Mouse (Mus musculus) cerebellum, adult 11 months (tissue): Measurements from ENCODE around the gene P2ry12.

Source experiments
- DNase-seq: peaks from one replicate; pipeline ENCODE4 v3.0.0; 2022

The P2ry12 gene

GRCm38 (mm10) chr3:59181134-59181533, 81.5 kb downstream of the P2ry12 start:
- peak; percentile 20 for DNase-seq

- DNase-seq = peak; percentile 72
Observed at GRCm38 (mm10) chr3:59176871-59177270, 85.8 kb downstream of the P2ry12 start.

- peak; percentile 70 for DNase-seq
Observed at GRCm38 (mm10) chr3:59175234-59175633, 87.4 kb downstream of the P2ry12 start.

- DNase-seq = no peak
Observed at GRCm38 (mm10) chr3:59174426-59175154, 88.1 kb downstream of the P2ry12 start.

- DNase-seq = no peak
Observed at GRCm38 (mm10) chr3:59169921-59170627, 92.6 kb downstream of the P2ry12 start.

GRCm38 (mm10) chr3:59169215-59169614, 93.5 kb downstream of the P2ry12 start:
- DNase-seq = no peak

- DNase-seq = no peak
Observed at GRCm38 (mm10) chr3:59168476-59168875, 94.2 kb downstream of the P2ry12 start.

GRCm38 (mm10) chr3:59167417-59168054, 95.1 kb downstream of the P2ry12 start:
- DNase-seq = no peak
